Mouse (Mus musculus) forebrain, embryonic 16.5 days (tissue): ENCODE results near the gene Ifnl3. TPM values are rescaled to one million over a fixed set of nuclear protein-coding genes. Genes with fewer than 3 reads are reported as not detected.
A peak's percentile ranks its signal among the peaks of the same experiment; 100 is the strongest.

Experiments
- ATAC-seq: fragments of 200-750 bp; cut with Nextera tagmentation; 2 replicates; pipeline ENCODE4 v1.8.0; 2017; ENCODE audit warnings: mild to moderate bottlenecking, moderate library complexity
- H3K27ac ChIP-seq: fragments of 300-500 bp; sonication (generic); 2 replicates; pipeline ENCODE4 v1.5.1; 2014; ENCODE audit warnings: low read length, control low read depth
- H3K27me3 ChIP-seq: fragments of 300-500 bp; sonication (generic); replicated peaks from 2 replicates; pipeline ENCODE4 v1.6.1; 2014; ENCODE audit warnings: low read length; ENCODE audit not compliant: control insufficient read depth, insufficient read depth
- H3K36me3 ChIP-seq: fragments of 300-500 bp; sonication (generic); 2 replicates; pipeline ENCODE4 v1.6.1; 2014; ENCODE audit not compliant: control insufficient read depth, insufficient read depth
- H3K4me1 ChIP-seq: fragments of 300-500 bp; sonication (generic); replicated peaks from 2 replicates; pipeline ENCODE4 v1.6.1; 2014; ENCODE audit warnings: low read length; ENCODE audit not compliant: control insufficient read depth, insufficient read depth
- H3K4me2 ChIP-seq: fragments of 300-500 bp; sonication (generic); 2 replicates; pipeline ENCODE4 v1.6.1; 2014; ENCODE audit warnings: mild to moderate bottlenecking, low read length, control low read depth
- H3K4me3 ChIP-seq: fragments of 300-500 bp; sonication (generic); replicated peaks from 2 replicates; pipeline ENCODE4 v1.5.1; 2014; ENCODE audit warnings: mild to moderate bottlenecking, low read length, control low read depth
- H3K9ac ChIP-seq: fragments of 300-500 bp; sonication (generic); replicated peaks from 2 replicates; pipeline ENCODE4 v1.6.1; 2014; ENCODE audit warnings: low read depth, low read length, control low read depth
- H3K9me3 ChIP-seq: fragments of 300-500 bp; sonication (generic); 2 replicates; pipeline ENCODE4 v1.6.1; 2016; ENCODE audit warnings: low read length; ENCODE audit not compliant: control insufficient read depth
- WGBS: fragments of 180-500 bp; shearing (Covaris S2); extraction: QIAGEN DNeasy Blood & Tissue Kit; methylation state at CpG from one replicate; pipeline ENCODE4 v1.1.7; 2014; 5-methylcytosine and 5-hydroxymethylcytosine counted together
- microRNA-seq: library from miRNA; unstranded; fragments of <30 nt; microRNA quantifications from one replicate; pipeline ENCODE4, GENCODE M21; 2017
- polyA plus RNA-seq: library from polyadenylated mRNA; unstranded; fragments of >200 nt; fragmentation: Nextera tagmentation; extraction: Ambion mirVana; gene quantifications from 2 replicates; pipeline ENCODE4 v1.2.1, GENCODE M21; 2015

Gene Ifnl3
- polyA plus RNA-seq, 1 experiment from 2014 or later: not detected

DNA sequence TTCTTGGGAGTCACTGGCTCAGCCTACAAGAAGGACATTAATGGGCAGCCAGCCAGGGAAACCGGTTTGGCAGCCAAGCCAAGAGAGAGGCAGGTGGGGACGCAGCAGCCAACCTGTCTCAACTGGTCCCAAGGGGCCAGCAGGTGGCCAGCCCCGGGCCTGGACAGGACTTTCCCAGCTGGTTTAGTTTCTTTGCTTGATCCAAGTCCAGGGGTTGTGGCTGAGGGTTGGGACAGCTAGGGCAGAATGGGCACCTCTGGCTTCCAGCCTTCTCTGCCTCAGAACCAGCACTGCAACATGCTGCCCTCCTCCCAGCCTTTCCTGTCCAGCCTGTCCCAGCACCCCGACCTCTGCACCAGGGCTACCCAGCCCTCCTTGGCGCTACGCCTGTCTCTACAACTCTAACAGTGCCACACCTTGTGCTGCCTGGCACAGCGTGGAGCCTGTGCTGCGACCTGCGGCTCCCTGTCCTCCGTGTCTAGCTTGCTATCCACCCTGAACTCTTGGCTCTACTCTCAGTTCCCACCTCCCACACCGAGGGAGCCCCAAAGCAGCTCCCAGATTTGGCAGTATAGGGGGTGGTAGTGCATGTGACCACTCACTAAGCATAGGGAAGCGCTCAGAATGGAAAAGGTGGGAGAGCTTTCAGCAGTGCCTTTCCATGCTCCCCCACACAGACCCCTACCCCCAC, 47.8 kb downstream of the Ifnl3 start:
- H3K4me2 ChIP-seq: no peak overlapping the region
- no peak overlapping the region for H3K27ac ChIP-seq
- H3K4me1 ChIP-seq: peaks cover 11% of the 10 kb centered on the region
- no peak overlapping the region for H3K4me3 ChIP-seq
- H3K9me3 ChIP-seq: no peaks in the 10 kb centered on the region
- H3K27me3 ChIP-seq: no peaks in the 10 kb centered on the region
- no peak for ATAC-seq
- H3K36me3 ChIP-seq: peaks cover 8% of the 10 kb centered on the region; the same call in 1 of the 2 replicates
- H3K9ac ChIP-seq: 0 out of 2 replicates have a peak overlapping the region, but pooled peaks have one; percentile 4
- 70% methylated on average over 12 of the region's 12 CpGs for WGBS

DNA sequence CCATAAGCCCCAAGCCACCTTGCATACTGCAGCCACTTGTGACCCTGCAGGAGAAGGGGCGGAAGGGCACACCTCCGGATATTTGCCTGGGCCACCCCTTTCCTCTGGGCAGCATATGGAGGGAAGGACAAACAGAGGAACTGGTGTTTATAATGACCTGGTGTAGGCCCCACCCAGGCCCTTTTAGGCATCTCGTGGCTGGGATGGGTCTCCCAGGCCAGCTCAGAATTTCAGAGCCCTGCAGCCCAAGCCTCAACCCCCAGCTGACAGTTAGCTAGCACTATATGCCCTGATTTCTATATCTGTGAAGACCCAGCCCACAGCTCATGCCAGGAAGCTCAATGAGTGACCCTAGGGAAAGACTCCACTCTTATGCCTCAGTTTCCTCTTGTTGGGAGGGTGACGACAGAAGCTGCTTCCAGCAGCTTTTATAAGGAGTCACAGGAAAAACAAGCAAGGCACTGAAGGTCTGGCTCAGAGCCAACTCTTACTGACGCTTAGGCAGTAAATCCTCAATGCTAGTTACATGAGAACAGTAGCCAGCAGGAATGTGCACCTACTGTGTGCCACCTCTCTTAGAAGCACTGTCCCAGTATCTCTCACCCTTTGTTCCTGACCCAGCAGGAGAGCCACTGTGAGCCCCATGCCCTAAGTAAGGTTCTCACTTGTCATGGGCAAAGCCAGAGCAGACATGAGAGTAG, 48.5 kb downstream of the Ifnl3 start:
- Histone ChIP-seq H3K36me3 (peaks cover 5% of the 10 kb centered on the region; the same call in 1 of the 2 replicates), H3K4me1 (peaks cover 11% of the 10 kb centered on the region), H3K27ac (no peak overlapping the region), H3K27me3 (no peaks in the 10 kb centered on the region), H3K4me3 (no peak overlapping the region), H3K9me3 (no peaks in the 10 kb centered on the region), H3K9ac (0 out of 2 replicates have a peak overlapping the region, but pooled peaks have one; percentile 20), H3K4me2 (no peak overlapping the region)
- WGBS: 50% methylated on average over 5 of the region's 5 CpGs
- no peak for ATAC-seq

DNA sequence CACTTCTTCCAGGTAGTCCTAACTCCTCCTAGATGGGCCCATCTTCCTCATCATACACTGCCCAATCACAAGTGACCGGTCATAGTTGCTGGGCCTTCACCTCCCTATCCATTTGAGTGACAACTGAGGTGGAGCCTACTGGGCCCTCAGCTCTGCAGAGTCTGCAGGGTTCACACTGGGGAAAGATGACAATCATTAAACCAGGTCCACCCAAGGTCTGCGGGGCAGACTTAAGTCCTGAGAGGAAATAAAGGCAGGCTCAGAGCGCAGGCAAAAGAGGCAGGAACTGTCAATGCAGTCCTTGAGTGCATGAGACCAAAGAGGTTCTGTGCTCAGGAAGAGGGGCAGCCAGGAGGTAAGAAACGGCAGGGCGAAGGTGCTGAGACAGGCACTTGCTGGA, 50.1 kb downstream of the Ifnl3 start:
- no peak for ATAC-seq
- H3K9me3 ChIP-seq: no peaks in the 10 kb centered on the region
- no peak overlapping the region for H3K4me2 ChIP-seq

DNA sequence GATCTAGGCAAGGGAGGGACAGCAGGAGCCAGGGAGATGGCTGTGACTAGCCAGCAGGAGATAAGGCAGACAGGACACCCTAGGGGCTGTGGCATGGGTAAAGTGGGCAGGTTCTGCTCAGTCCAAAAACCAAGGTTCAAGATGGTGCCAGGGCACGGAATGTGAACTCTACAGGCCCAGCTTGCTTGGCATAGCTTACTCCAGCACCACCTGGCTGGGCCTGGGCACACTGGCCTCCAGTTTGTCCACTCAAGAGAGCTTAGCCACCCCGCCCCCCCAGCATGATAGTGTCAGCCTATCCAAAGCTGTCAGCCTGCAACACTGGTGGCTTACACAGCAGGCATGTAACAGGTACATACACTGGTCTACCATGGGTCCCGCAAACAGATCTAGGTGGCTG, 50.6 kb downstream of the Ifnl3 start:
- 95% methylated on average over 3 of the region's 3 CpGs for WGBS
- no peaks in the 10 kb centered on the region for H3K9me3 ChIP-seq
- ATAC-seq: no peak

More for the DNA sequence above, 50.1 kb downstream of the Ifnl3 start:
- no peaks in the 10 kb centered on the region for H3K27me3 ChIP-seq
- H3K4me3 ChIP-seq: no peak overlapping the region
- no peak overlapping the region for H3K27ac ChIP-seq
- peaks cover 1% of the 10 kb centered on the region; the same call in 1 of the 2 replicates for H3K36me3 ChIP-seq
- 91% methylated on average over 5 of the region's 5 CpGs for WGBS
- H3K9ac ChIP-seq: no peak overlapping the region
- peaks cover 22% of the 10 kb centered on the region for H3K4me1 ChIP-seq

More for the DNA sequence above, 50.6 kb downstream of the Ifnl3 start:
- Histone ChIP-seq H3K4me1 (peaks cover 22% of the 10 kb centered on the region), H3K4me3 (no peak overlapping the region), H3K27ac (no peak overlapping the region), H3K27me3 (no peaks in the 10 kb centered on the region), H3K4me2 (no peak overlapping the region), H3K36me3 (no peaks in the 10 kb centered on the region), H3K9ac (no peak overlapping the region)

Small RNAs within 50 kb of the gene (microRNA-seq; reads per million reads assigned to microRNA genes)
- gene Mir7049: not detected

Other genes starting within 250 kb of the Ifnl3 start
- 41.8 and 45.1 TPM in 2 replicates for gene Eid2b, start 245.1 kb upstream of the Ifnl3 start, polyA plus RNA-seq
- gene Selenov, start 231.7 kb upstream of the Ifnl3 start, polyA plus RNA-seq: 0.16 TPM in 1 of 2 replicates, not detected in the other
- gene Dll3, start 220.6 kb upstream of the Ifnl3 start, polyA plus RNA-seq: 9.9 and 10.5 TPM in 2 replicates
- gene Timm50, start 210.8 kb upstream of the Ifnl3 start, polyA plus RNA-seq: 144 and 146 TPM in 2 replicates
- gene Supt5, start 184.1 kb upstream of the Ifnl3 start, polyA plus RNA-seq: 114 and 118 TPM in 2 replicates
- gene Rps16, start 172.2 kb upstream of the Ifnl3 start, polyA plus RNA-seq: 464 and 494 TPM in 2 replicates
- 40.7 and 50.8 TPM in 2 replicates for gene Plekhg2, start 150.2 kb upstream of the Ifnl3 start, polyA plus RNA-seq
- gene Zfp36, start 142.6 kb upstream of the Ifnl3 start, polyA plus RNA-seq: 6.5 and 6.7 TPM in 2 replicates
- gene Med29, start 130.1 kb upstream of the Ifnl3 start, polyA plus RNA-seq: 39.9 and 40.2 TPM in 2 replicates
- gene Paf1, start 129.9 kb upstream of the Ifnl3 start, polyA plus RNA-seq: 107 and 111 TPM in 2 replicates
- 1.7 and 2.2 TPM in 2 replicates for gene Gmfg, start 85.4 kb upstream of the Ifnl3 start, polyA plus RNA-seq
- gene Lrfn1, start 70.9 kb upstream of the Ifnl3 start, polyA plus RNA-seq: 9.1 and 10.6 TPM in 2 replicates
- not detected in 2 replicates for gene Ifnl2, start 12.4 kb upstream of the Ifnl3 start, polyA plus RNA-seq
- not detected in 2 replicates for gene Sycn, start 18.0 kb downstream of the Ifnl3 start, polyA plus RNA-seq
- gene Nccrp1, start 24.4 kb downstream of the Ifnl3 start, polyA plus RNA-seq: not detected in 2 replicates
- gene Samd4b, start 75.3 kb downstream of the Ifnl3 start, polyA plus RNA-seq: 25.3 and 26.3 TPM in 2 replicates
- 25.5 and 26.7 TPM in 2 replicates for gene Pak4, start 75.3 kb downstream of the Ifnl3 start, polyA plus RNA-seq
- not detected in 2 replicates for gene Acp7, start 108.5 kb downstream of the Ifnl3 start, polyA plus RNA-seq
- gene Fbxo27, start 170.0 kb downstream of the Ifnl3 start, polyA plus RNA-seq: 6.3 and 11.1 TPM in 2 replicates
- gene Fbxo17, start 194.0 kb downstream of the Ifnl3 start, polyA plus RNA-seq: 3.3 and 4.2 TPM in 2 replicates
- 105 and 111 TPM in 2 replicates for gene Mrps12, start 219.0 kb downstream of the Ifnl3 start, polyA plus RNA-seq
- gene Sars2, start 219.2 kb downstream of the Ifnl3 start, polyA plus RNA-seq: 16.9 and 17.2 TPM in 2 replicates
- gene Ccer2, start 233.3 kb downstream of the Ifnl3 start, polyA plus RNA-seq: not detected in 2 replicates
- gene Sirt2, start 243.9 kb downstream of the Ifnl3 start, polyA plus RNA-seq: 107 and 122 TPM in 2 replicates
- gene Nfkbib, start 244.7 kb downstream of the Ifnl3 start, polyA plus RNA-seq: 58.8 and 62.1 TPM in 2 replicates